ENCODE assay signal across 23 mouse cellular contexts in the genomic region with DNA sequence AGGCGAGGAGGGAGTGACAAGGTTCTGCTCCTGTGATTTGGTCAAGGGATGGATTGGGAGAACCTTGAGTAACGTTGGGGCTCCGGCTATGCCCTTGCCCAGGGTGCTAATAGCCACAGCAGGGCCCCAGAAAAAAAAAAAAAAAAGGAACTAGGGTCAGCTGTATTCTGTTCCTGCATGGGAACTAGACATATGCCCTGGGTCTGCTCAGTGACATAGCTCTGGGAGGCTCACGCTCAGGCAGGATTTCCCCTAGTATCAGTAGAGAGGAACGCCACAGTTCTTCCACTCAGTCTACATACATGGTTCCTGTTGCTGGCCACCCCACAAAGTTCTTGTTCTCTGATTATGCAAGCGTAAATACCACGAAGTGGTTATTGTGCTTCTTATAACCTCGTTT.
DNase-seq lines count a peak whose midpoint lies in the region; ATAC-seq and TF ChIP-seq lines count a peak whose summit lies in the region.
"Had no signal": no experiment of that assay in that cellular context is flagged by ENCODE, and none has a peak within 500 bp of the region (broad histone marks: within the 10 kb centered on the region; RNA-seq: fewer than 3 reads in every experiment).

No protein-coding gene starts in this region.

- no peak overlapping the region for H3K4me2 ChIP-seq in liver, embryonic 14.5 days (ENCODE audit: low read depth)
- no peak overlapping the region for H3K4me2 ChIP-seq in hindbrain, embryonic 14.5 days (replicated peaks)
- H3K4me2 ChIP-seq: forebrain, embryonic 12.5 days; heart, embryonic 15.5 days; limb, embryonic 15.5 days; neural tube, embryonic 13.5 days had no signal

- DNase-seq in lung, postnatal 25 days (ENCODE audit: low spot score) = peak; percentile 29
- no peak for DNase-seq in lung, postnatal 14 days
- DNase-seq in Muller cell, postnatal 12 days (ENCODE audit: inconsistent ontology term) = peak; percentile 12
- no peak for DNase-seq in liver, embryonic 14.5 days (ENCODE audit: low read depth in 3 of 3, low spot score in 3 of 3)
- DNase-seq in monocyte, adult 2 months (ENCODE audit: low read depth in 1 of 2, low spot score in 2 of 2) = peak; percentile 9 to 46
- DNase-seq in hindbrain, embryonic 14.5 days (ENCODE audit: low spot score) = no peak
- DNase-seq in kidney, adult 2 months = no peak
- DNase-seq in heart, embryonic 10.5 days (ENCODE audit: low spot score) = no peak
- DNase-seq: adrenal gland, postnatal 25 days; cerebellum, adult 18-20 months; cerebellum, postnatal 36 days; gastrocnemius, postnatal 14 days; heart, adult 2 months; kidney, adult 11 months; kidney, postnatal 14 days; thymus, adult 2 months had no signal

- TF ChIP-seq EP300 in liver, embryonic 14.5 days (IDR thresholded peaks at IDR 0.05; ENCODE audit: low read depth) = no peak

- ATAC-seq in liver, embryonic 14.5 days (ENCODE audit: insufficient read depth) = 0 out of 2 replicates have a peak, but pooled peaks have one; percentile 13
- no peak for ATAC-seq in hindbrain, embryonic 14.5 days (ENCODE audit: low FRiP score)
- ATAC-seq: activated CD4-positive, CD25-positive, alpha-beta regulatory T cell, adult 4 months had no signal

- no peak overlapping the region for H3K4me3 ChIP-seq in liver, embryonic 14.5 days (ENCODE audit: insufficient read depth in 1 of 2, low read depth in 2 of 2, low read length in 2 of 2)
- no peak overlapping the region for H3K4me3 ChIP-seq in hindbrain, embryonic 14.5 days (replicated peaks; ENCODE audit: low read length)
- no peak overlapping the region for H3K4me3 ChIP-seq in kidney, adult 2 months (ENCODE audit: insufficient read depth, low read depth, low read length)
- no peak overlapping the region for H3K4me3 ChIP-seq in heart, embryonic 10.5 days
- H3K4me3 ChIP-seq: forebrain, embryonic 12.5 days; heart, adult 2 months; heart, embryonic 15.5 days; hindbrain, embryonic 10.5 days; limb, embryonic 15.5 days; megakaryocyte, embryonic 14.5 days; neural tube, embryonic 13.5 days had no signal

- no peak for TF ChIP-seq CTCF in liver, embryonic 14.5 days (IDR thresholded peaks at IDR 0.05; ENCODE audit: low read depth)
- no peak for TF ChIP-seq CTCF in kidney, adult 2 months (conservative IDR thresholded peaks at IDR 0.05; ENCODE audit: insufficient read depth, insufficient read length, low read depth, low read length)

- H3K9me3 ChIP-seq in liver, embryonic 14.5 days (ENCODE audit: control insufficient read depth, low read length) = no peaks in the 10 kb centered on the region
- no peaks in the 10 kb centered on the region for H3K9me3 ChIP-seq in hindbrain, embryonic 14.5 days (ENCODE audit: control insufficient read depth, low read length)
- no peaks in the 10 kb centered on the region for H3K9me3 ChIP-seq in heart, embryonic 10.5 days
- H3K9me3 ChIP-seq: forebrain, embryonic 12.5 days; heart, embryonic 15.5 days; hindbrain, embryonic 10.5 days; limb, embryonic 15.5 days; megakaryocyte, embryonic 14.5 days; neural tube, embryonic 13.5 days had no signal

- no peaks in the 10 kb centered on the region for H3K27me3 ChIP-seq in liver, embryonic 14.5 days (ENCODE audit: control insufficient read depth, insufficient read depth, low read length)
- H3K27me3 ChIP-seq in hindbrain, embryonic 14.5 days (ENCODE audit: control insufficient read depth, insufficient read depth, low read length) = no peaks in the 10 kb centered on the region
- no peaks in the 10 kb centered on the region for H3K27me3 ChIP-seq in kidney, adult 2 months (replicated peaks; ENCODE audit: control insufficient read depth, insufficient read depth, low read length)
- H3K27me3 ChIP-seq in heart, embryonic 10.5 days (ENCODE audit: insufficient read depth, poor library complexity, severe bottlenecking) = no peaks in the 10 kb centered on the region
- H3K27me3 ChIP-seq: forebrain, embryonic 12.5 days; heart, embryonic 15.5 days; limb, embryonic 15.5 days; megakaryocyte, embryonic 14.5 days; neural tube, embryonic 13.5 days had no signal

- 34% methylated on average over 8 of the region's 8 CpGs for WGBS in liver, embryonic 14.5 days (ENCODE audit: insufficient replicate concordance)
- WGBS in hindbrain, embryonic 14.5 days = 90% methylated on average over 8 of the region's 8 CpGs
- WGBS in kidney, adult 2 months = 83% methylated on average over 8 of the region's 8 CpGs
- WGBS in heart, embryonic 10.5 days = 81% methylated on average over 8 of the region's 8 CpGs

- H3K27ac ChIP-seq in liver, embryonic 14.5 days = no peak overlapping the region
- no peak overlapping the region for H3K27ac ChIP-seq in hindbrain, embryonic 14.5 days
- H3K27ac ChIP-seq in kidney, adult 2 months (ENCODE audit: insufficient read depth, low read depth, low read length) = no peak overlapping the region
- no peak overlapping the region for H3K27ac ChIP-seq in heart, embryonic 10.5 days
- H3K27ac ChIP-seq: forebrain, embryonic 12.5 days; heart, adult 2 months; heart, embryonic 15.5 days; hindbrain, embryonic 10.5 days; limb, embryonic 15.5 days; neural tube, embryonic 13.5 days had no signal

- no peak for TF ChIP-seq POLR2A in kidney, adult 2 months (IDR thresholded peaks at IDR 0.05; ENCODE audit: low read depth, low read length)

- H3K4me1 ChIP-seq in liver, embryonic 14.5 days (replicated peaks; ENCODE audit: control insufficient read depth in 2 of 2, insufficient read depth in 2 of 2, low read length in 1 of 2) = no peaks in the 10 kb centered on the region
- H3K4me1 ChIP-seq in hindbrain, embryonic 14.5 days (replicated peaks; ENCODE audit: control insufficient read depth, insufficient read depth, low read length) = no peaks in the 10 kb centered on the region
- H3K4me1 ChIP-seq in kidney, adult 2 months (ENCODE audit: control insufficient read depth, insufficient read depth, low read length) = no peaks in the 10 kb centered on the region
- H3K4me1 ChIP-seq in heart, embryonic 10.5 days = no peaks in the 10 kb centered on the region
- H3K4me1 ChIP-seq: forebrain, embryonic 12.5 days; heart, embryonic 15.5 days; hindbrain, embryonic 10.5 days; limb, embryonic 15.5 days; megakaryocyte, embryonic 14.5 days; neural tube, embryonic 13.5 days had no signal

- H3K9ac ChIP-seq in liver, embryonic 14.5 days (replicated peaks) = no peak overlapping the region
- H3K9ac ChIP-seq in hindbrain, embryonic 14.5 days = no peak overlapping the region
- H3K9ac ChIP-seq: forebrain, embryonic 12.5 days; heart, embryonic 15.5 days; limb, embryonic 15.5 days; neural tube, embryonic 13.5 days had no signal

- no peaks in the 10 kb centered on the region for H3K36me3 ChIP-seq in liver, embryonic 14.5 days (replicated peaks; ENCODE audit: control insufficient read depth, insufficient read depth, low read depth)
- no peaks in the 10 kb centered on the region for H3K36me3 ChIP-seq in hindbrain, embryonic 14.5 days (replicated peaks; ENCODE audit: control insufficient read depth, insufficient read depth)
- H3K36me3 ChIP-seq in kidney, adult 2 months (ENCODE audit: control insufficient read depth, insufficient read depth, low read length) = no peaks in the 10 kb centered on the region
- H3K36me3 ChIP-seq in heart, embryonic 10.5 days = no peaks in the 10 kb centered on the region
- H3K36me3 ChIP-seq: forebrain, embryonic 12.5 days; heart, embryonic 15.5 days; hindbrain, embryonic 10.5 days; limb, embryonic 15.5 days; neural tube, embryonic 13.5 days had no signal

Comparison
In these comparisons a context has a peak if more than half of its experiments do, and no peak if none do; other contexts are left out.
1. DNase-seq: peak in lung, postnatal 25 days (single experiment), Muller cell, postnatal 12 days (single experiment) and monocyte, adult 2 months (2 of 2); none in lung, postnatal 14 days (single experiment), liver, embryonic 14.5 days (0 of 3), hindbrain, embryonic 14.5 days (single experiment), kidney, adult 2 months (single experiment) and heart, embryonic 10.5 days (single experiment).